Mouse (Mus musculus): ENCODE measurements around the gene Jup. TPM values are rescaled to one million over a fixed set of nuclear protein-coding genes. Genes with fewer than 3 reads are reported as not detected.
A peak's percentile ranks its signal among the peaks of the same experiment; 100 is the strongest.
"Not testable (repeated sequence)": the region's sequence is repeated elsewhere in the genome, so short reads cannot be mapped to it uniquely, and the experiment has no call there.

The Jup gene
- polyA plus RNA-seq, 1 experiment from 2014 or later: 165 TPM

- H3K4me3 ChIP-seq (ENCODE audit: low read length): no peak overlapping the region
- no peak overlapping the region for H3K27ac ChIP-seq (ENCODE audit: low read length)
- H3K36me3 ChIP-seq (ENCODE audit: control insufficient read depth, insufficient read depth, low read length): peaks cover 32% of the 10 kb centered on the region
- WGBS: 73% methylated on average over 8 of the region's 8 CpGs
- no peaks in the 10 kb centered on the region for H3K27me3 ChIP-seq (replicated peaks; ENCODE audit: control insufficient read depth, insufficient read depth, low read length)
- H3K9ac ChIP-seq (ENCODE audit: low read depth, low read length): no peak overlapping the region
- H3K4me1 ChIP-seq (ENCODE audit: control insufficient read depth, insufficient read depth, low read length): no peaks in the 10 kb centered on the region
- ATAC-seq: no peak
- H3K9me3 ChIP-seq (ENCODE audit: control insufficient read depth, low read length): no peaks in the 10 kb centered on the region
- H3K4me2 ChIP-seq (ENCODE audit: low read depth, low read length): no peak overlapping the region
Observed at GRCm38 (mm10) chr11:100371981-100372558, 25.5 kb downstream of the Jup start.

- 77% methylated on average over 8 of the region's 8 CpGs for WGBS
- no peaks in the 10 kb centered on the region for H3K9me3 ChIP-seq (ENCODE audit: control insufficient read depth, low read length)
- H3K36me3 ChIP-seq (ENCODE audit: control insufficient read depth, insufficient read depth, low read length): peaks cover 19% of the 10 kb centered on the region
- no peaks in the 10 kb centered on the region for H3K4me1 ChIP-seq (ENCODE audit: control insufficient read depth, insufficient read depth, low read length)
- no peaks in the 10 kb centered on the region for H3K27me3 ChIP-seq (replicated peaks; ENCODE audit: control insufficient read depth, insufficient read depth, low read length)
- no peak for ATAC-seq
- H3K4me3 ChIP-seq (ENCODE audit: low read length): no peak overlapping the region
- no peak overlapping the region for H3K4me2 ChIP-seq (ENCODE audit: low read depth, low read length)
- H3K9ac ChIP-seq (ENCODE audit: low read depth, low read length): no peak overlapping the region
- no peak overlapping the region for H3K27ac ChIP-seq (ENCODE audit: low read length)
Observed at GRCm38 (mm10) chr11:100369822-100370221, 27.7 kb downstream of the Jup start.

GRCm38 (mm10) chr11:100369145-100369544, 28.4 kb downstream of the Jup start:
- peaks cover 15% of the 10 kb centered on the region for H3K36me3 ChIP-seq (ENCODE audit: control insufficient read depth, insufficient read depth, low read length)
- H3K4me1 ChIP-seq (ENCODE audit: control insufficient read depth, insufficient read depth, low read length): no peaks in the 10 kb centered on the region
- H3K27ac ChIP-seq (ENCODE audit: low read length): no peak overlapping the region
- no peak overlapping the region for H3K4me2 ChIP-seq (ENCODE audit: low read depth, low read length)
- no peak overlapping the region for H3K9ac ChIP-seq (ENCODE audit: low read depth, low read length)
- no peaks in the 10 kb centered on the region for H3K27me3 ChIP-seq (replicated peaks; ENCODE audit: control insufficient read depth, insufficient read depth, low read length)
- no peaks in the 10 kb centered on the region for H3K9me3 ChIP-seq (ENCODE audit: control insufficient read depth, low read length)
- WGBS: 66% methylated on average over 7 of the region's 7 CpGs
- no peak for ATAC-seq
- no peak overlapping the region for H3K4me3 ChIP-seq (ENCODE audit: low read length)

- Histone ChIP-seq H3K4me2 (ENCODE audit: low read depth, low read length) (no peak overlapping the region), H3K4me1 (ENCODE audit: control insufficient read depth, insufficient read depth, low read length) (no peaks in the 10 kb centered on the region), H3K27me3 (replicated peaks; ENCODE audit: control insufficient read depth, insufficient read depth, low read length) (no peaks in the 10 kb centered on the region; the same call in 1 of the 2 replicates), H3K27ac (ENCODE audit: low read length) (no peak overlapping the region), H3K9me3 (ENCODE audit: control insufficient read depth, low read length) (no peaks in the 10 kb centered on the region), H3K36me3 (ENCODE audit: control insufficient read depth, insufficient read depth, low read length) (no peaks in the 10 kb centered on the region), H3K9ac (ENCODE audit: low read depth, low read length) (no peak overlapping the region), H3K4me3 (ENCODE audit: low read length) (no peak overlapping the region)
- 19% methylated on average over 12 of the region's 12 CpGs for WGBS
- peak; percentile 47 for ATAC-seq
Observed at GRCm38 (mm10) chr11:100362979-100363562, 34.5 kb downstream of the Jup start.

GRCm38 (mm10) chr11:100362209-100362978, 35.2 kb downstream of the Jup start:
- ATAC-seq: peak; percentile 46; the same call in 1 of the 2 replicates
- Histone ChIP-seq H3K36me3 (ENCODE audit: control insufficient read depth, insufficient read depth, low read length) (no peaks in the 10 kb centered on the region), H3K4me3 (ENCODE audit: low read length) (no peak overlapping the region), H3K9me3 (ENCODE audit: control insufficient read depth, low read length) (no peaks in the 10 kb centered on the region), H3K4me2 (ENCODE audit: low read depth, low read length) (no peak overlapping the region), H3K4me1 (ENCODE audit: control insufficient read depth, insufficient read depth, low read length) (no peaks in the 10 kb centered on the region), H3K27me3 (replicated peaks; ENCODE audit: control insufficient read depth, insufficient read depth, low read length) (no peaks in the 10 kb centered on the region; the same call in 1 of the 2 replicates), H3K9ac (ENCODE audit: low read depth, low read length) (no peak overlapping the region), H3K27ac (ENCODE audit: low read length) (no peak overlapping the region)
- 13% methylated on average over 8 of the region's 8 CpGs for WGBS

GRCm38 (mm10) chr11:100361059-100361458, 36.5 kb downstream of the Jup start:
- not testable (repeated sequence) for H3K4me2 ChIP-seq (ENCODE audit: low read depth, low read length); H3K9me3 ChIP-seq (ENCODE audit: control insufficient read depth, low read length); H3K36me3 ChIP-seq (ENCODE audit: control insufficient read depth, insufficient read depth, low read length); ATAC-seq; H3K4me1 ChIP-seq (ENCODE audit: control insufficient read depth, insufficient read depth, low read length); H3K9ac ChIP-seq (ENCODE audit: low read depth, low read length); H3K27me3 ChIP-seq (replicated peaks; ENCODE audit: control insufficient read depth, insufficient read depth, low read length); H3K4me3 ChIP-seq (ENCODE audit: low read length); H3K27ac ChIP-seq (ENCODE audit: low read length)
- no CpG with 5 or more reads among the region's 13 CpGs for WGBS

GRCm38 (mm10) chr11:100360175-100360574, 37.4 kb downstream of the Jup start:
- no peak overlapping the region for H3K27ac ChIP-seq (ENCODE audit: low read length)
- no peaks in the 10 kb centered on the region for H3K36me3 ChIP-seq (ENCODE audit: control insufficient read depth, insufficient read depth, low read length)
- peaks cover 12% of the 10 kb centered on the region for H3K27me3 ChIP-seq (replicated peaks; ENCODE audit: control insufficient read depth, insufficient read depth, low read length)
- no peaks in the 10 kb centered on the region for H3K9me3 ChIP-seq (ENCODE audit: control insufficient read depth, low read length)
- 83% methylated on average over 6 of the region's 6 CpGs for WGBS
- no peak overlapping the region for H3K4me2 ChIP-seq (ENCODE audit: low read depth, low read length)
- H3K4me1 ChIP-seq (ENCODE audit: control insufficient read depth, insufficient read depth, low read length): peaks cover 4% of the 10 kb centered on the region; the same call in 1 of the 2 replicates
- H3K9ac ChIP-seq (ENCODE audit: low read depth, low read length): no peak overlapping the region
- no peak overlapping the region for H3K4me3 ChIP-seq (ENCODE audit: low read length)
- no peak for ATAC-seq

- peaks cover 28% of the 10 kb centered on the region for H3K27me3 ChIP-seq (replicated peaks; ENCODE audit: control insufficient read depth, insufficient read depth, low read length)
- no peaks in the 10 kb centered on the region for H3K9me3 ChIP-seq (ENCODE audit: control insufficient read depth, low read length)
- H3K27ac ChIP-seq (ENCODE audit: low read length): no peak overlapping the region
- H3K9ac ChIP-seq (ENCODE audit: low read depth, low read length): no peak overlapping the region
- H3K4me1 ChIP-seq (ENCODE audit: control insufficient read depth, insufficient read depth, low read length): peaks cover 8% of the 10 kb centered on the region; the same call in 1 of the 2 replicates
- ATAC-seq: no peak
- H3K36me3 ChIP-seq (ENCODE audit: control insufficient read depth, insufficient read depth, low read length): no peaks in the 10 kb centered on the region
- no peak overlapping the region for H3K4me2 ChIP-seq (ENCODE audit: low read depth, low read length)
- 51% methylated on average over 5 of the region's 5 CpGs for WGBS
- H3K4me3 ChIP-seq (ENCODE audit: low read length): no peak overlapping the region
Observed at GRCm38 (mm10) chr11:100357408-100357807, 40.2 kb downstream of the Jup start.

- peaks cover 28% of the 10 kb centered on the region for H3K27me3 ChIP-seq (replicated peaks; ENCODE audit: control insufficient read depth, insufficient read depth, low read length)
- H3K9ac ChIP-seq (ENCODE audit: low read depth, low read length): 0 out of 2 replicates have a peak overlapping the region, but pooled peaks have one; percentile 65
- peak overlapping the region; percentile 100 for H3K4me2 ChIP-seq (ENCODE audit: low read depth, low read length)
- H3K27ac ChIP-seq (ENCODE audit: low read length): no peak overlapping the region
- no peaks in the 10 kb centered on the region for H3K36me3 ChIP-seq (ENCODE audit: control insufficient read depth, insufficient read depth, low read length)
- ATAC-seq: no peak
- H3K4me3 ChIP-seq (ENCODE audit: low read length): peak overlapping the region; percentile 74
- H3K4me1 ChIP-seq (ENCODE audit: control insufficient read depth, insufficient read depth, low read length): peaks cover 8% of the 10 kb centered on the region; the same call in 1 of the 2 replicates
- 21% methylated on average over 9 of the region's 9 CpGs for WGBS
- no peaks in the 10 kb centered on the region for H3K9me3 ChIP-seq (ENCODE audit: control insufficient read depth, low read length)
Observed at GRCm38 (mm10) chr11:100356819-100357211, 40.7 kb downstream of the Jup start.

Measured in intestine, embryonic 16.5 days (tissue).